Comparison of ENCODE assay signal across 13 mouse cellular contexts in genomic region chr13:52109039-52109759, GRCm38 (mm10).
DNase-seq lines count a peak whose midpoint lies in the region; ATAC-seq and TF ChIP-seq lines count a peak whose summit lies in the region.
"Had no signal": no experiment of that assay in that cellular context is flagged by ENCODE, and none has a peak within 500 bp of the region (broad histone marks: within the 10 kb centered on the region; RNA-seq: fewer than 3 reads in every experiment).

No protein-coding gene starts in this region.

- ATAC-seq in embryonic facial prominence, embryonic 13.5 days (ENCODE audit: insufficient number of reproducible peaks, insufficient read depth, low FRiP score, low TSS enrichment, low read depth), result no peak
- ATAC-seq in hindbrain, embryonic 16.5 days, result 0 out of 2 replicates have a peak, but pooled peaks have one; percentile 22

- no peak overlapping the region for H3K4me3 ChIP-seq in embryonic facial prominence, embryonic 13.5 days
- H3K4me3 ChIP-seq in embryonic facial prominence, embryonic 10.5 days, result no peak overlapping the region
- no peak overlapping the region for H3K4me3 ChIP-seq in hindbrain, embryonic 16.5 days (ENCODE audit: low read length)
- peak overlapping the region; percentile 8; the same call in 1 of the 2 replicates for H3K4me3 ChIP-seq in small intestine, adult 2 months (ENCODE audit: low read depth, low read length)
- H3K4me3 ChIP-seq in heart, embryonic 10.5 days, result no peak overlapping the region
- H3K4me3 ChIP-seq: erythroblast, embryonic 14.5 days; heart, embryonic 13.5 days; liver, embryonic 13.5 days had no signal

- H3K4me2 ChIP-seq in embryonic facial prominence, embryonic 13.5 days, result no peak overlapping the region
- no peak overlapping the region for H3K4me2 ChIP-seq in hindbrain, embryonic 16.5 days (ENCODE audit: low read length)
- H3K4me2 ChIP-seq: heart, embryonic 13.5 days; liver, embryonic 13.5 days had no signal

- TF ChIP-seq CTCF in small intestine, adult 2 months (IDR thresholded peaks at IDR 0.05; ENCODE audit: extremely low read depth, insufficient read length, insufficient replicate concordance, low read depth, low read length), result no peak

- no peaks in the 10 kb centered on the region for H3K36me3 ChIP-seq in embryonic facial prominence, embryonic 13.5 days
- H3K36me3 ChIP-seq in embryonic facial prominence, embryonic 10.5 days (replicated peaks), result no peaks in the 10 kb centered on the region
- no peaks in the 10 kb centered on the region for H3K36me3 ChIP-seq in hindbrain, embryonic 16.5 days (ENCODE audit: control insufficient read depth, insufficient read depth, low read length)
- no peaks in the 10 kb centered on the region for H3K36me3 ChIP-seq in small intestine, adult 2 months (ENCODE audit: control insufficient read depth, insufficient read depth, low read length)
- no peaks in the 10 kb centered on the region for H3K36me3 ChIP-seq in heart, embryonic 10.5 days
- H3K36me3 ChIP-seq: heart, embryonic 13.5 days; liver, embryonic 13.5 days had no signal

- H3K27ac ChIP-seq in embryonic facial prominence, embryonic 13.5 days, result peak overlapping the region; percentile 33; the same call in 1 of the 2 replicates
- no peak overlapping the region for H3K27ac ChIP-seq in embryonic facial prominence, embryonic 10.5 days (replicated peaks)
- H3K27ac ChIP-seq in hindbrain, embryonic 16.5 days (ENCODE audit: low read depth, low read length), result 0 out of 2 replicates have a peak overlapping the region, but pooled peaks have one; percentile 29
- no peak overlapping the region for H3K27ac ChIP-seq in small intestine, adult 2 months (ENCODE audit: insufficient read depth, low read depth, low read length)
- H3K27ac ChIP-seq in heart, embryonic 10.5 days, result no peak overlapping the region
- H3K27ac ChIP-seq: heart, embryonic 13.5 days; liver, embryonic 13.5 days had no signal

- H3K9ac ChIP-seq in embryonic facial prominence, embryonic 13.5 days, result no peak overlapping the region
- H3K9ac ChIP-seq in hindbrain, embryonic 16.5 days (ENCODE audit: low read depth, low read length), result no peak overlapping the region
- H3K9ac ChIP-seq: heart, embryonic 13.5 days; liver, embryonic 13.5 days had no signal

- H3K9me3 ChIP-seq in embryonic facial prominence, embryonic 13.5 days, result no peaks in the 10 kb centered on the region
- no peaks in the 10 kb centered on the region for H3K9me3 ChIP-seq in embryonic facial prominence, embryonic 10.5 days
- no peaks in the 10 kb centered on the region for H3K9me3 ChIP-seq in hindbrain, embryonic 16.5 days (ENCODE audit: control insufficient read depth, low read length)
- H3K9me3 ChIP-seq in heart, embryonic 10.5 days, result no peaks in the 10 kb centered on the region
- H3K9me3 ChIP-seq: heart, embryonic 13.5 days; liver, embryonic 13.5 days had no signal

- H3K4me1 ChIP-seq in embryonic facial prominence, embryonic 13.5 days, result peaks cover 33% of the 10 kb centered on the region
- peaks cover 29% of the 10 kb centered on the region for H3K4me1 ChIP-seq in embryonic facial prominence, embryonic 10.5 days
- peaks cover 15% of the 10 kb centered on the region for H3K4me1 ChIP-seq in hindbrain, embryonic 16.5 days (ENCODE audit: control insufficient read depth, insufficient read depth, low read depth, low read length)
- peaks cover 2% of the 10 kb centered on the region; the same call in 1 of the 2 replicates for H3K4me1 ChIP-seq in small intestine, adult 2 months (ENCODE audit: control insufficient read depth, insufficient read depth, insufficient read length, low read length)
- H3K4me1 ChIP-seq in heart, embryonic 10.5 days, result peaks cover 35% of the 10 kb centered on the region

- no peaks in the 10 kb centered on the region for H3K27me3 ChIP-seq in embryonic facial prominence, embryonic 13.5 days
- H3K27me3 ChIP-seq in embryonic facial prominence, embryonic 10.5 days (replicated peaks; ENCODE audit: low read depth, poor library complexity, severe bottlenecking), result 0 out of 2 replicates have a peak, but pooled peaks cover 10% of the 10 kb centered on the region
- 0 out of 2 replicates have a peak, but pooled peaks cover 2% of the 10 kb centered on the region for H3K27me3 ChIP-seq in hindbrain, embryonic 16.5 days (replicated peaks; ENCODE audit: control insufficient read depth, insufficient read depth, low read length)
- H3K27me3 ChIP-seq in small intestine, adult 2 months (ENCODE audit: control insufficient read depth, insufficient read depth, low read length), result no peaks in the 10 kb centered on the region
- 0 out of 2 replicates have a peak, but pooled peaks cover under 1% of the 10 kb centered on the region for H3K27me3 ChIP-seq in heart, embryonic 10.5 days (ENCODE audit: insufficient read depth, poor library complexity, severe bottlenecking)
- H3K27me3 ChIP-seq: heart, embryonic 13.5 days; liver, embryonic 13.5 days had no signal

- no peak for DNase-seq in embryonic facial prominence, embryonic 10.5 days (ENCODE audit: low spot score)
- peak; percentile 21 for DNase-seq in right cerebral cortex, postnatal 14 days
- DNase-seq in right cerebral cortex, postnatal 4 days, result no peak
- DNase-seq in thymus, adult 18-20 months, result no peak
- no peak for DNase-seq in heart, embryonic 10.5 days (ENCODE audit: low spot score)
- DNase-seq: B cell, adult 2 months; kidney, postnatal 25 days; liver, embryonic 13.5 days had no signal

- 57% methylated on average over 17 of the region's 17 CpGs for WGBS in embryonic facial prominence, embryonic 13.5 days
- 81% methylated on average over 17 of the region's 17 CpGs for WGBS in embryonic facial prominence, embryonic 10.5 days
- 50% methylated on average over 17 of the region's 17 CpGs for WGBS in hindbrain, embryonic 16.5 days
- 37% methylated on average over 17 of the region's 17 CpGs for WGBS in small intestine, adult 2 months
- WGBS in heart, embryonic 10.5 days, result 70% methylated on average over 17 of the region's 17 CpGs

- no peak for TF ChIP-seq POLR2A in small intestine, adult 2 months (IDR thresholded peaks at IDR 0.05; ENCODE audit: low read depth, low read length)

Comparison
In these comparisons a context has a peak if more than half of its experiments do, and no peak if none do; other contexts are left out.
1. H3K27ac ChIP-seq: peak in embryonic facial prominence, embryonic 13.5 days (single experiment) and hindbrain, embryonic 16.5 days (single experiment); none in embryonic facial prominence, embryonic 10.5 days (single experiment), small intestine, adult 2 months (single experiment) and heart, embryonic 10.5 days (single experiment).